Mouse (Mus musculus) sigmoid colon, adult 10 weeks (tissue): ENCODE results near the gene Slc7a6os. TPM values are rescaled to one million over a fixed set of nuclear protein-coding genes. Genes with fewer than 3 reads are reported as not detected.

Experiments
- polyA plus RNA-seq: library from polyadenylated mRNA; stranded (reverse); fragments of 350-450 nt; fragmentation: Illumina TruSeq; extraction: RNeasy Lipid Tissue Mini Kit (QIAGEN cat#74804); gene quantifications from one replicate; pipeline ENCODE4 v1.2.3, GENCODE M21; 2014; ENCODE audit warnings: low read depth, low replicate concordance

The Slc7a6os gene
- polyA plus RNA-seq = 37.0 TPM

GRCm38 (mm10) chr8:106210821-106211345 lies at the start of gene Slc7a6os, which contains the start of gene Prmt7:
Gene Slc7a6os (minus strand): TSS chr8:106210935.
Gene Prmt7 (plus strand): TSS chr8:106210936.

GRCm38 (mm10) chr8:106168356-106169016 lies 42.2 kb downstream of the Slc7a6os start, which contains the start of gene Slc7a6:
Gene Slc7a6 (plus strand): TSS chr8:106168857.

Other genes with a start within 250 kb of the Slc7a6os start
- 1.7 TPM for gene Slc12a4, start 244.8 kb downstream of the Slc7a6os start, polyA plus RNA-seq
- gene Dpep3, start 231.5 kb downstream of the Slc7a6os start, polyA plus RNA-seq = not detected
- gene Dus2, start 219.6 kb downstream of the Slc7a6os start, polyA plus RNA-seq = 1.1 TPM
- gene Dpep2nb, start 205.0 kb downstream of the Slc7a6os start, polyA plus RNA-seq = not detected
- 1.5 TPM for gene Ddx28, start 199.1 kb downstream of the Slc7a6os start, polyA plus RNA-seq
- 87.4 TPM for gene Nfatc3, start 152.1 kb downstream of the Slc7a6os start, polyA plus RNA-seq
- gene Esrp2, start 74.0 kb downstream of the Slc7a6os start, polyA plus RNA-seq = 15.3 TPM
- gene Pla2g15, start 60.5 kb downstream of the Slc7a6os start, polyA plus RNA-seq = 2.3 TPM
- 9.0 TPM for gene Slc7a6, start 42.1 kb downstream of the Slc7a6os start, polyA plus RNA-seq
- 2.7 TPM for gene Prmt7, start within 50 bp of the Slc7a6os start, polyA plus RNA-seq
- 16.4 TPM for gene Smpd3, start 127.1 kb upstream of the Slc7a6os start, polyA plus RNA-seq
- 6.9 TPM for gene Zfp90, start 204.4 kb upstream of the Slc7a6os start, polyA plus RNA-seq